Mouse (Mus musculus): ENCODE measurements at regions not wholly inside any gene's neighbourhood (a gene's known extent, or its start where the extent isn't known, plus 50 kb on each side); places are given as distances from the start of the nearest gene placed in this dataset.
A peak's percentile ranks its signal among the peaks of the same experiment; 100 is the strongest.

DNA sequence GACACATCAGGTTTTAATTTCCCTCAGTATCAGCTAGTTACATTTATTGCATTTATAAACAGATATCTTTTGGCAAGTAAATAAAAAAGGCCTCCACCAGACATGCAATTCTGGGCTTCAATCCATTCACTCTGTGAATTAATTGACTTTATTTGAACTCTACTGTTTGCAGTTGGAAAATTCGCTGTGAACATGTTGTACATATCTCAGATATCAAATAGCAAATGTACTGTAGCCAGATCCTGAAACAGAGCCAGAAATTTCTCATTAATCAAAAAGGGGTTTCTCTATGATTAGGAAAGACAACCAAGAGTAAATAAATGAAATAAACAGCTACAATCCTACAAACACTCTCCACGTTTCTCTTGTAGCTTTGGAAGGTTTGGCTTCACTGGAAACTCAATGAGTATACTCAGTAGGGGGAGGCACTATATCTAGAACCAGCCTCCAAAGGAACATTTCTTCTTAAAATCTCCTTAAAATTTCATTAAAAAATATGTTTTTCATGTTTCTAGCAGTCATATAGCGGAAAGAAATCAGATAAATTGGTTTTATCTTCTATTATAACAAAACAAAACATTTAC, 211.8 kb upstream of the Gm10192 start:
- ATAC-seq (ENCODE audit: poor library complexity, severe bottlenecking), result no peak

DNA sequence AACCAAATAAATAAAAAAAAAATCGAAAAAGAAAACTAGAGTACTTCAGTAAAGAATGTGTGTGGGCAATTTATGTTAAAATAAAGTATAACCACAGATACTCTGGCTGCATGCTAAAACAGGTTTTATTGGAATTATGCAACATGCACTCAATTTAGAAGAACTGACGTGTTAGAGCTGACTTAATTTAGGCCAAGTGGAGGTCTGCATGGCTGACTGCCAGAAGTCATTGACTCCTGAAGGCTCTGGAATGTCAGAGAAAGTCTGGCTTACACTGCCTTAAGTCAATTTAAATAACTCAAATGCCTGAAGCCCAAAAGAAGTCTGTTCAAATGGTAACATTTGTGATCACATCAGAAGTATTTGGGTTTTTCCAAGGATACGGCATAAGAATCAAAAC, 198.1 kb upstream of the Gm10192 start:
- ATAC-seq (ENCODE audit: poor library complexity, severe bottlenecking), result no peak

DNA sequence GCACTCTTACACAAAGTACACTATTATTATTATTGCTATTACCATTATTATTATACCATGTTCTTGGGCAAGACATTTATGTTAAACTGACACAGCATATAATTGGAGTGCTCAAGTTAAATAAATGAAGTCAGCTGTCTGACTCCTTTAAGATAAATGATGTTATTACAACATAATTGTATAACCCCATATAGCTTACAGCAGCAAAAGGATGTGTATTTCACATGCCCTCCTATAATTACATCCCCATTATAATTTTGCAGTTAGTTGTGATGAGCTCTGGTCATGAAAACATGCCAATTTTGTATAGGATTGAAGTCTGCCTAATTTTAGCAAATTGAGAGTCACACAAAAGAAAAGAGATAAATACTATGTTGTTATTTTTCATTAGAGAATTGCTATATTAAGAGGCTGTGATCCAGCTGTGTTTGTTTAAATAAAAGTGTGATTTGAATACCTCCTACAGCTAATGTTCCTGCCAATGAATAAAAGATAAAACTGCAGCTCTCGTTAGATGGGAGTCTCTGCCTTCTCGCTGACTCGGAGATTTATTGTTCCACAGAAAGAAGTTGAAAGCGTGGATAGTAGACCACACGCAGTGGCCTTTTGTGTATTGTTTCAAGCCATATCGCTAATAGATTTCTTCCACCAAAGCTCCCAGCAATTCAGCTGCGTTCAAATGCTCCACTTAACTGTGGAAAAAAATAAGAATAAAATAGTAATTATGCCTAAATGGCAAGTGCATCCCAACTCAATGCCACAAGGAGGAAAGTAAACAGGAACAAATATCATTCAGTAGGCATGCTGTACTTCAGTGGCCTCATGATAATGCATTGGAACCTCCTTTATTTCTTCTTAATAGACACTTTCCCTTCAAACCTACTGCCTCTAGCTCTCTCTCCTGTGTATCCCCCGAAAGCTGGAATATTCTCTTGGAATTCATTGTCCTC, 194.9 kb upstream of the Gm10192 start:
- ATAC-seq (ENCODE audit: poor library complexity, severe bottlenecking), result no peak

DNA sequence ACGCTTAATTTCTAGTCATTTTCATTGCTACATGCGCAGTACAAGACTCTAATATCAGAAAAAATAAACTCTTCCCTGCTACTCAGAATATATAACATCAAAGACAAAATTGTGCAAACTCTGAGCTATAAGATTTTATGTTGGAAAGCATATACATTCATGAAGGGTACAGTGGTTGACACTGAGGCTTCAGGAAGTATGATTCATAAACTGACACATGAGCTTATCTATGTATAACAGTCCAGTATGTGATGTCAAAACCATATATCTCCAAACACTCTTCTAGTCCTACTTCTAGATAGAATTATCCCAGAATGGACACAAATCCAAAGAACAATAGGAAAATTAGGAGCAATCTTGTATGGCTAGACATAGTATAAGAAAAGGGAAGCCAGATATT, 177.5 kb upstream of the Gm10192 start:
- no peak for ATAC-seq (ENCODE audit: poor library complexity, severe bottlenecking)

DNA sequence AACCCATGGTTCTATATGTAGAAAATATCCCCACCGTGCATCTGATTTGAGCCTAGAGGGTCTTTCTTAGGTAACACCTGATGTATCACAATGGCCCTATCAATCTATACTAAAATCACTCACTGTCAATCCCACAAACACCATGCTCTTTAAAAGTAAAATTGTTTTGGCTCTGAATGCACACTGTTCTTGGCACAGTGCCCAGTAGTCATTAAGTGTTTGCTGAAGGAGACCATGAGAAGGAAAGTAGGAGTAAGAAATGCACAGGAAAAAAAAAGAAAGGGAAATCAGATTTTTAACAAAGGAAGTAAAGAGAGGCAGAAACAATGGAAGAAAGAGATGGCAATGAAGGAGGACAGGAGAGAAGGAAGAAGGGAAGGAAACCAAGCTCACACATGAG, 175.0 kb upstream of the Gm10192 start:
- ATAC-seq (ENCODE audit: poor library complexity, severe bottlenecking), result no peak

DNA sequence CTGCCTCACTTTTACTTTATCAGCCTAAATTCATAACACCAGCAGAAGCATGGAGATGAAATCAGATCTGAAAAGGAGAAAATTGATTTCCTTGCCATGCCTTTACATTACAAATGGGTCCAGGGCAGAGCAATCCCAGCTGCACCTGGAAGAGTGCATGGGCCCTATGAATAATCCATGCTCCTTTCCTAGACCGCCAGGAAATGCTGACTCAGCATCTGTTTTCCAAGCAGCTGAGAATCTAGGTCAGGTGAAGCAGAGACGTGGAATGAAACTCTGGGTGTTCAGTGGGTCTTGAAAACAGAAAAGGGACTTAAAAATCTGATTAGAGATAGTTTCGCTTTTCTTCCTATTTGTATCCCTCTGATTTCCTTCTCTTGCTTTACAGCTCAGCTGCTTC, 163.8 kb upstream of the Gm10192 start:
- ATAC-seq (ENCODE audit: poor library complexity, severe bottlenecking), result no peak

DNA sequence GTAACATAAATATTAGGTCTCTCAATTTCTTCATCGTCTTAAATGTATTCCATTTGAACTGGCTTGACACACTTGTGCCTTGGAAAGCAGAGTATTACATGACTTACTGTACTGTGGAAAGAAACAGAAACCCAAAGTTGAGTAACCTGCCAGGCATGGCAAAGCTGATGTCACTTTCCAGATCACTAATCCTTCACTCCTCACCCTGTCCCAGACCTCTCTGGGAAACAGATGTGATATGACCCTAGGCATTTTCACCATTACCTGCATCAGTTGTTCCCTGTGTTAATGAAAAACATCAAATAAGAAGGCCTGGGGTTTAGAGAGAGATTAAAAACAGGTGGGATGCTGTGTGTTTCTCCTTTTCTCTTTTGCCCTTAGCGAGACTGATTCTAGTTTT, 161.4 kb upstream of the Gm10192 start:
- no peak for ATAC-seq (ENCODE audit: poor library complexity, severe bottlenecking)

DNA sequence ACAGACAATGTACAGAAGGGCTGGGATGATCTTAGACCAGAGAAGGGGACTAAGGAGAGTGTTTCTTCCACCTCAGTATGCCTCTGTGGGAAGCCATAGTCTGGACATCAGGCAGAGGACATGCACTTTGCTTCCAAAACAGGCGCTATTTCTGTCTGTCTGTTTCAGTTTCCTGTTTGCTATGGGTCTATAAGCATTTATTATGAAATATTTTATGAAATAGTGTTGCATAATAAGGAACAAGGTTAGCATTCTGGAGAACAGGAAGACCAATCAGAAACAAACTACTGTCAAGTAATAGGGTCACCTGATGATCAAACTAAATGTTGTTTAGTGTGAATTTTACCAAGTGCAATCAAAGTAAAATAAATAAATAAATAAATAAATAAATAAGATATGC, 160.4 kb upstream of the Gm10192 start:
- ATAC-seq (ENCODE audit: poor library complexity, severe bottlenecking), result peak; percentile 38; the same call in 1 of the 2 replicates

Measured in megakaryocyte, adult 5-6 weeks (primary cell).